Mouse (Mus musculus) retina, adult 2 months (tissue): Measurements from ENCODE around the gene Sfmbt2.

Experiments
- DNase-seq: peaks from one replicate; pipeline ENCODE4 v3.0.0-alpha.2; 2012; ENCODE audit warnings: low read depth, low spot score

Sfmbt2 gene

GRCm38 (mm10) chr2:10558816-10559215 is 188.5 kb downstream of the Sfmbt2 start:
- DNase-seq: no peak

- no peak for DNase-seq
These were observed 195.2 kb downstream of the Sfmbt2 start for GRCm38 (mm10) chr2:10565491-10565890.

DNA sequence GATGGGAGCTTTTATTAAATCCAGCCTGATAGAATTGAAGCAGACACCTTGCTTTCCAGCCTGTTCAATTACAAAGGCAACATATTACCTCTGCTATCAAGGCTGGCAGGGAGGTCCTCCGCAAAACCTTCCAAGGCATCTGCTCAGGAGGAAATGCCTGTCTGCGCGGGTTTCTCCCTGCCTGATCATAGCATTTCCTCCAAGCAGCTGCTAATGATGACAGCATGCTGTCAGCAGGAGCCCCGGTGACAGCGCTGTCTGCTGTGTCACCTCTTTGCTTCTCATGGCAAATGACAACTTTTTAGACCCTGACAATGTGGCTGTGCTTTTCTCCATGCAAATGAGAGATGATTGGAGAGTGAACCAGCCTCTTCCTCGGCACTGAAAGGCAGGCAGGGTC is 199.1 kb downstream of the Sfmbt2 start:
- no peak for DNase-seq

DNA sequence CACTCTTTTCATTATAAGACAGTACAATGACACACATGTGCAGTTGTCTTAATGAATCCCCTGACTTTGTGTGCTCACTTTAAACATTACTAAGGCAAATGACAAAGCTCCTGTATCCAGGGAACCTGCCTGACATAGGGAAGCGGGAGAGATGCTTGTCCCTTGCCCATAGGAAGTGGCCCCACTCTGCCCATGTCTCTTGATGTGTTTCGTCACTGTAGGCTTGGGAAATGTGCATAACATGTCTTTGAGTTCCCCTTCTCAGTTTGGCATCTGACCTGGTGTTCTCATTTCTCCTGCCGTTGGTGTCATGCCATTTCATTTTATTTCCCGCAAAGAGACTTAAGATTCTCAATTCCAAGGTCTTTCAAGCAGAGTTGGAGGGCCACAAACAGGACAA is 202.0 kb downstream of the Sfmbt2 start:
- no peak for DNase-seq

- no peak for DNase-seq
These were observed 205.8 kb downstream of the Sfmbt2 start for GRCm38 (mm10) chr2:10575962-10576740.

DNA sequence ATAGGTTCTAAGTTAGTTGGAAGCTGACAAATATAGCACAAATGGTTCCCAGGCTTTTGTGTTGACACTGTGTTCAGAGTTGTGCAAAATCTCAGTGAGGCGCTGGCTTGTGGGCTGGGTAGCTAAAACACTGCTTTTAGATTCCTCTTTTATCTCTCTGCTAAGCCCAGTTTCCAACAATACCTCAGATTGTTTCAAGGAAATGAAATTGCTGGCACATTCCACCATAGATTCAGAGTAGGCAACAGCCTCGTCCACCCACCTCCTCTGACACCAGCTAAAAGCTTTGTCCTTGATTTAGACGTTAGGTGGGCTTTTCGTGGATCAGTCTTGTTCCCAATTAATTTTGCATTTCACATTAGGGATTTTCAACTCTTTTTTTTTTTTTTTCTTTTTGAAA is 212.4 kb downstream of the Sfmbt2 start:
- no peak for DNase-seq

DNA sequence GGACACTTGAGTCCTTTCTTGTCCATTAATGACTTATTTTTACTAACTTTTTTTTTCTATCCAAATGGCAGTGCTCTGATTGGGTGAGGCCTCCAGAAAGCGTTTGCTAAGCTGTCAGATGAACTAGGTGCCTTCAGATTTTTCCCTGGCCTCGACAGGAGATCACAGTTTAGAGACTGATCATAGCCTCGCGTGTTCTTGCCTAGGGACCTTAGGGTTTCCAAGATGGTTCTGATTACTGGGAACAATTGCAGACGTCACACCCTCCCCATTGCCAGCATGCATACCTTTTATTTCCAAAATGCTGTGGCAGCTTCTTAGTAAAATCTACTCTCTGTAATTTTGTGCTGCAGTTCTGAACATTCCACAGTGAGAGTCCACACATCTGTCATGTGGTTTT is 212.8 kb downstream of the Sfmbt2 start:
- no peak for DNase-seq

- no peak for DNase-seq
These were observed 221.0 kb downstream of the Sfmbt2 start for GRCm38 (mm10) chr2:10591310-10591709.

DNA sequence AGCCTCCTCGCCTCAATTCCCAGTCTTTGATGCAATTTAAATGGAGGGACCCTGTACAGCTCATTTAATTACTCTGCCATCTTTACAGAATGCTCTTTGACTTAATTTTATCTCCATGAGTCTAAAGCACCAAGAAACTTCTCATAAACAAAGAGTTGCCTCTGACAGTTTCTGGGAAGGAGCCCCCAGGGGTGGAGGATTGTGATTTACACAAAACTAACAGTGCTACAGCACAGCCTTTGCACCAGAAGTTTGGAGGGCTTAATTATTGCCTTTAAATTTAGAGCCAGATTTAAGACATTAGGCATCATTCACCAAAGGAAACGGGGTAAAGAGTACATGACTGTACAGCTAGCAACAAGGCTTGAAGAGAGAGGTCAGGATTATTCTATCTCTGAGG is 245.2 kb downstream of the Sfmbt2 start:
- DNase-seq: no peak
